Mouse (Mus musculus): Measurements from ENCODE around the gene Epop.

The Epop gene

GRCm38 (mm10) chr11:97628568-97629518 is 659 bp downstream of the Epop start:
- peak in 1 of 2 experiments; percentile 26 for DNase-seq (ENCODE audit: low spot score in 2 of 2)

- DNase-seq (ENCODE audit: low spot score in 2 of 2) = peak in 1 of 2 experiments; percentile 18
Observed at GRCm38 (mm10) chr11:97628303-97628567, 1.3 kb downstream of the Epop start.

GRCm38 (mm10) chr11:97627556-97628302 is 1.8 kb downstream of the Epop start:
- DNase-seq (ENCODE audit: low spot score in 2 of 2) = no peak

GRCm38 (mm10) chr11:97626850-97627249 is 2.7 kb downstream of the Epop start:
- no peak for DNase-seq (ENCODE audit: low spot score in 2 of 2)

GRCm38 (mm10) chr11:97626431-97626830 is 3.1 kb downstream of the Epop start:
- no peak for DNase-seq (ENCODE audit: low spot score in 2 of 2)

- no peak for DNase-seq (ENCODE audit: low spot score in 2 of 2)
Observed at GRCm38 (mm10) chr11:97625551-97625950, 4.0 kb downstream of the Epop start.

GRCm38 (mm10) chr11:97623166-97623565 is 6.3 kb downstream of the Epop start:
- no peak for DNase-seq (ENCODE audit: low spot score in 2 of 2)

- peak; percentile 42 to 47 for DNase-seq (ENCODE audit: low spot score in 2 of 2)
Observed at GRCm38 (mm10) chr11:97622440-97622839, 7.1 kb downstream of the Epop start.

GRCm38 (mm10) chr11:97619391-97619795 is 10.1 kb downstream of the Epop start:
- no peak for DNase-seq (ENCODE audit: low spot score in 2 of 2)

- no peak for DNase-seq (ENCODE audit: low spot score in 2 of 2)
Observed at GRCm38 (mm10) chr11:97618368-97618767, 11.1 kb downstream of the Epop start.

- DNase-seq (ENCODE audit: low spot score in 2 of 2) = no peak
Observed at GRCm38 (mm10) chr11:97615276-97615675, 14.2 kb downstream of the Epop start.

- DNase-seq (ENCODE audit: low spot score in 2 of 2) = no peak
Observed at GRCm38 (mm10) chr11:97611076-97611475, 18.4 kb downstream of the Epop start.

- DNase-seq (ENCODE audit: low spot score in 2 of 2) = no peak
Observed at GRCm38 (mm10) chr11:97609743-97610142, 19.8 kb downstream of the Epop start.

- no peak for DNase-seq (ENCODE audit: low spot score in 2 of 2)
Observed at GRCm38 (mm10) chr11:97608933-97609332, 20.6 kb downstream of the Epop start.

- no peak for DNase-seq (ENCODE audit: low spot score in 2 of 2)
Observed at GRCm38 (mm10) chr11:97607056-97607725, 22.3 kb downstream of the Epop start.

- DNase-seq (ENCODE audit: low spot score in 2 of 2) = no peak
Observed at GRCm38 (mm10) chr11:97603891-97604290, 25.6 kb downstream of the Epop start.

- no peak for DNase-seq (ENCODE audit: low spot score in 2 of 2)
Observed at GRCm38 (mm10) chr11:97602223-97602622, 27.3 kb downstream of the Epop start.

- no peak for DNase-seq (ENCODE audit: low spot score in 2 of 2)
Observed at GRCm38 (mm10) chr11:97599104-97599503, 30.4 kb downstream of the Epop start.

GRCm38 (mm10) chr11:97597945-97598691 is 31.4 kb downstream of the Epop start:
- no peak for DNase-seq (ENCODE audit: low spot score in 2 of 2)

GRCm38 (mm10) chr11:97594136-97594535 is 35.4 kb downstream of the Epop start:
- DNase-seq (ENCODE audit: low spot score in 2 of 2) = no peak

GRCm38 (mm10) chr11:97591910-97592309 is 37.6 kb downstream of the Epop start:
- no peak for DNase-seq (ENCODE audit: low spot score in 2 of 2)

Data from urinary bladder, adult 18-20 months (tissue).